Mouse (Mus musculus): ENCODE data around the gene Trp53. TPM values are rescaled to one million over a fixed set of nuclear protein-coding genes. Genes with fewer than 3 reads are reported as not detected.

The Trp53 gene
- total and polyA plus RNA-seq, 3 experiments: 76.4 to 212 TPM; not detected in 1

DNA sequence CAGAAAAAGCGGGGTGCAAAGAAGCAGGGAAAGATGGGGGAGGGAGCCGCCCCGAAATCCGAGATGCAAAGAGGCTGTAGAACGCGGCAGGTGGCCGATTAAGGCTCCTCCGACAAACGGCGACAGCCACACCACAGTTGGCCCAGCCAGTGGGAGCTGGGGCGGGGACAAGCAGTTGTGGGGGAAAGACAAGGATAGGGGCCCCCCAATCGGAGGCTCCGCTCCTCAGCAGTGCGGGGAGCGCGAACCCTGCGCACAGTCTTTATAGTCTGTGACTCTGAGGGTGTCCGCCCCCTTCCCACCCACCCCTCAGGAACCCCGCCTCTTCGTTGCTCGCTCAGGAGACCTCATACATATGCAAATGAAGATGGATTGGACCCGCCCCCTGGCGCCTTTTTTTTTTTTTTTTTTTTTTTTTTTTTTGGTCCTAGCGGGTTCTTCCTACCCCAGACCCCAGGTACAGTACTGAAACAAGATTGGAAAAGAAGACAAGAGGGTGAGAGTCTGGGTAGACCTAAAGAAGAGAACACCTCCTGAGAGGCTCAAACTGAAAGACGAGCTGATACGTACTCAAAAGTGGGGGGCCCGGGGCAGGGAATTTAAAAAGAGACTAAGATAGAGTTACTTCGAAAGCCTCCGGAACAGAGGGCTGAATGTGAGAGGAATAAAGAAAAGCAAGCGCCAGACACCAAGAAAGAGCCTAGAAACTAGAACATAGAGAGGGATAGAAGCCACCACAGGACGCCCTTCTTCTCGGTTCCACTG is 25.7 kb downstream of the Trp53 start, which contains the start of gene Atp1b2 (continued):
- peak; percentile 100 for TF ChIP-seq ZMIZ1 (IDR thresholded peaks at IDR 0.05; ENCODE audit: low read depth, low read length)
- TF ChIP-seq ETS1 (IDR thresholded peaks at IDR 0.05; ENCODE audit: low read depth, low read length): peak; percentile 69
- TF ChIP-seq TCF12 (IDR thresholded peaks at IDR 0.05; ENCODE audit: low read depth, low read length): peak; percentile 61
- TF ChIP-seq E2F4 (IDR thresholded peaks at IDR 0.05; ENCODE audit: borderline replicate concordance, low read depth, low read length): no peak
- TF ChIP-seq KAT2A (conservative IDR thresholded peaks at IDR 0.05; ENCODE audit: low read depth, low read length): no peak
- 0 out of 2 replicates have a peak, but pooled peaks have one; percentile 6 for TF ChIP-seq TAL1 (IDR thresholded peaks at IDR 0.05; ENCODE audit: low read length)
- TF ChIP-seq RAD21 (IDR thresholded peaks at IDR 0.05; ENCODE audit: low read depth, low read length): no peak
- peak; percentile 59; the same call in 1 of the 2 replicates for TF ChIP-seq ELF1 (IDR thresholded peaks at IDR 0.05; ENCODE audit: low read depth, low read length)

DNA sequence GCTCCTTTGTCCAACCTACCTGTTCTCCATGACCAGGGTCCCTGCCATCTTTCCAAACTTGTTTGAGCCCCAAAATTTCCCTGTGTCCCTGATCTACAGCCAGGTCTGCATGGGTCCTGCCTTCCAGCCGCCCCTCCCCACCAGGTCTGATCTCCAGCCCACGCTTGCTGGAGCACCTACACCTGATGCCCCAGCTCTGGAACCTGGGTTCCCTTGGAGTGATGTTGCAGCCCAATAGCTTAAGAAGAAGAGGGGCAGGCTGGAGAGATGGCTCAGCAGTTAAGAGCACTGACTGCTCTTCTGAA is 26.3 kb downstream of the Trp53 start:
- 0 out of 2 replicates have a peak, but pooled peaks have one; percentile 13 for TF ChIP-seq MYB (IDR thresholded peaks at IDR 0.05; ENCODE audit: low read depth, low read length)
- no peak for TF ChIP-seq CTCF (IDR thresholded peaks at IDR 0.05 in 2 of 3, conservative IDR thresholded peaks at IDR 0.05 in 1 of 3; ENCODE audit: control insufficient read depth in 1 of 3, insufficient read depth in 1 of 3, low read depth in 2 of 3, low read length in 3 of 3, poor library complexity in 1 of 3, severe bottlenecking in 1 of 3)
- no peak for TF ChIP-seq USF1 (IDR thresholded peaks at IDR 0.05; ENCODE audit: low read depth, low read length)
- 0 out of 2 replicates have a peak, but pooled peaks have one; percentile 20 for TF ChIP-seq MXI1 (IDR thresholded peaks at IDR 0.05; ENCODE audit: low read depth, low read length)
- TF ChIP-seq E2F4 (IDR thresholded peaks at IDR 0.05; ENCODE audit: borderline replicate concordance, low read depth, low read length): no peak
- TF ChIP-seq TCF12 (IDR thresholded peaks at IDR 0.05; ENCODE audit: low read depth, low read length): no peak
- H3K27me3 ChIP-seq (ENCODE audit: control insufficient read depth in 1 of 2, insufficient read depth in 2 of 2, low read length in 2 of 2): no peaks in the 10 kb centered on the region
- H3K27ac ChIP-seq (ENCODE audit: control insufficient read depth, low read depth, low read length): peak overlapping the region; percentile 78
- H3K79me2 ChIP-seq (ENCODE audit: control insufficient read depth, insufficient read depth, low read length, poor library complexity): peaks cover 6% of the 10 kb centered on the region
- no peaks in the 10 kb centered on the region for H3K9me3 ChIP-seq (replicated peaks; ENCODE audit: insufficient read depth, low read length)
- DNase-seq (ENCODE audit: low read depth, low spot score): no peak
- H3K4me1 ChIP-seq (ENCODE audit: control insufficient read depth in 1 of 2, insufficient read depth in 2 of 2, low read length in 2 of 2): peaks cover 39 to 62% of the 10 kb centered on the region in 2 experiments
- peaks cover 0 to 43% of the 10 kb centered on the region in 2 experiments; a peak in 2 of 4 replicates for H3K36me3 ChIP-seq (ENCODE audit: control insufficient read depth in 1 of 2, insufficient read depth in 2 of 2, low read length in 2 of 2)
- H3K9ac ChIP-seq (ENCODE audit: control insufficient read depth, low read depth, low read length, poor library complexity, severe bottlenecking): peak overlapping the region; percentile 70
- peak overlapping the region; percentile 61 to 70 for H3K4me3 ChIP-seq (ENCODE audit: control insufficient read depth in 1 of 2, insufficient read depth in 1 of 2, low read depth in 2 of 2, low read length in 2 of 2)

DNA sequence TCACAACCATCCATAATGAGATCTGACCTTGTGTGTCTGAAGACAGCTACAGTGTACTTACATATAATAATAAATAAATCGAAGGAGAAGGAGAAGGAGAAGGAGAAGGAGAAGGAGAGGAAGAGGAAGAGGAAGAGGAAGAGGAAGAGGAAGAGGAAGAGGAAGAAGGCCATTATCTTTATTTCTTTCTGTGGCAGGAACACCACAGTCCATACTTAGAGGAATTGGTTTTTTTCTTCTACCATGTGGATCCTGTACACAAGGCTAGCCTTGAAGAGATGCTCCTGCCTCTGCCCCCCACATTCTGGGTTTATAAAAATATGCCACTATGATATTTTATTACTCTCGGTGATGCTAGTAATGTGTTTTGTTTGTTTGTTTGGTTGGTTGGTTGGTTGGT is 26.7 kb downstream of the Trp53 start:
- Histone ChIP-seq H3K27me3 (ENCODE audit: control insufficient read depth in 1 of 2, insufficient read depth in 2 of 2, low read length in 2 of 2) (no peaks in the 10 kb centered on the region), H3K27ac (ENCODE audit: control insufficient read depth, low read depth, low read length) (0 out of 2 replicates have a peak overlapping the region, but pooled peaks have one; percentile 11), H3K4me3 (ENCODE audit: control insufficient read depth in 1 of 2, insufficient read depth in 1 of 2, low read depth in 2 of 2, low read length in 2 of 2) (no peak overlapping the region; a peak in 1 of 4 replicates), H3K4me1 (ENCODE audit: control insufficient read depth in 1 of 2, insufficient read depth in 2 of 2, low read length in 2 of 2) (peaks cover 35 to 58% of the 10 kb centered on the region in 2 experiments), H3K9me3 (replicated peaks; ENCODE audit: insufficient read depth, low read length) (no peaks in the 10 kb centered on the region), H3K9ac (ENCODE audit: control insufficient read depth, low read depth, low read length, poor library complexity, severe bottlenecking) (no peak overlapping the region), H3K79me2 (ENCODE audit: control insufficient read depth, insufficient read depth, low read length, poor library complexity) (peaks cover 6% of the 10 kb centered on the region), H3K36me3 (ENCODE audit: control insufficient read depth in 1 of 2, insufficient read depth in 2 of 2, low read length in 2 of 2) (peaks cover 0 to 39% of the 10 kb centered on the region in 2 experiments; a peak in 2 of 4 replicates)
- DNase-seq (ENCODE audit: low read depth, low spot score): peak; percentile 48
- TF ChIP-seq MAX (IDR thresholded peaks at IDR 0.05; ENCODE audit: low read length): peak; percentile 62
- TF ChIP-seq JUND (IDR thresholded peaks at IDR 0.05; ENCODE audit: low read depth, low read length): no peak
- no peak for TF ChIP-seq MAFK (IDR thresholded peaks at IDR 0.05; ENCODE audit: borderline replicate concordance, low read depth, low read length)
- no peak for TF ChIP-seq TBP (IDR thresholded peaks at IDR 0.05; ENCODE audit: low read depth, low read length)
- TF ChIP-seq ETS1 (IDR thresholded peaks at IDR 0.05; ENCODE audit: low read depth, low read length): no peak
- TF ChIP-seq MXI1 (IDR thresholded peaks at IDR 0.05; ENCODE audit: low read depth, low read length): 0 out of 2 replicates have a peak, but pooled peaks have one; percentile 18
- no peak for TF ChIP-seq MEF2A (IDR thresholded peaks at IDR 0.05; ENCODE audit: extremely low read depth, insufficient replicate concordance, low read depth, low read length, poor library complexity, severe bottlenecking)
- peak; percentile 78 for TF ChIP-seq MYC (IDR thresholded peaks at IDR 0.05; ENCODE audit: low read depth, low read length)
- TF ChIP-seq BHLHE40 (IDR thresholded peaks at IDR 0.05; ENCODE audit: borderline replicate concordance, low read depth, low read length): no peak
- TF ChIP-seq ZKSCAN1 (IDR thresholded peaks at IDR 0.05; ENCODE audit: low read depth, low read length): no peak
- TF ChIP-seq NELFE (IDR thresholded peaks at IDR 0.05; ENCODE audit: low read depth, low read length): no peak
- no peak for TF ChIP-seq NRF1 (IDR thresholded peaks at IDR 0.05; ENCODE audit: insufficient read depth, low read depth, low read length, poor library complexity, severe bottlenecking)
- TF ChIP-seq EP300 (IDR thresholded peaks at IDR 0.05; ENCODE audit: low read depth in 1 of 2, low read length in 2 of 2): no peak
- no peak for TF ChIP-seq UBTF (IDR thresholded peaks at IDR 0.05; ENCODE audit: borderline replicate concordance, insufficient read depth, low read depth, low read length)
- TF ChIP-seq TCF12 (IDR thresholded peaks at IDR 0.05; ENCODE audit: low read depth, low read length): no peak
- no peak for TF ChIP-seq GATA1 (IDR thresholded peaks at IDR 0.05; ENCODE audit: low read depth, low read length)
- no peak for TF ChIP-seq USF1 (IDR thresholded peaks at IDR 0.05; ENCODE audit: low read depth, low read length)
- TF ChIP-seq USF2 (IDR thresholded peaks at IDR 0.05; ENCODE audit: borderline replicate concordance in 1 of 2, insufficient read depth in 1 of 2, low read depth in 1 of 2, low read length in 2 of 2): no peak

Measured in MEL (cell line).